Mouse (Mus musculus) stomach, embryonic 14.5 days (tissue): ENCODE data around the gene Ctsk. TPM values are rescaled to one million over a fixed set of nuclear protein-coding genes. Genes with fewer than 3 reads are reported as not detected.

Source experiments
- ATAC-seq: fragments of 200-750 bp; cut with Nextera tagmentation; 2 replicates; pipeline ENCODE4 v1.8.0; 2017; ENCODE audit warnings: low read depth, moderate TSS enrichment; ENCODE audit not compliant: insufficient number of reproducible peaks, insufficient read depth, low FRiP score
- H3K27ac ChIP-seq: fragments of 300-500 bp; sonication (generic); 2 replicates; pipeline ENCODE4 v1.5.1; 2014; ENCODE audit warnings: mild to moderate bottlenecking, low read length, moderate library complexity, mixed read lengths
- H3K27me3 ChIP-seq: fragments of 300-500 bp; sonication (generic); 2 replicates; pipeline ENCODE4 v1.6.1; 2014; ENCODE audit warnings: low read length, control low read depth, mixed read lengths; ENCODE audit not compliant: control insufficient read depth, insufficient read depth
- H3K36me3 ChIP-seq: fragments of 300-500 bp; sonication (generic); 2 replicates; pipeline ENCODE4 v1.6.1; 2014; ENCODE audit warnings: mild to moderate bottlenecking, control low read depth, low read length, moderate library complexity, mixed read lengths; ENCODE audit not compliant: control insufficient read depth, insufficient read depth
- H3K4me1 ChIP-seq: fragments of 300-500 bp; sonication (generic); 2 replicates; pipeline ENCODE4 v1.6.1; 2014; ENCODE audit warnings: low read length, control low read depth, mixed read lengths; ENCODE audit not compliant: control insufficient read depth, insufficient read depth
- H3K4me2 ChIP-seq: fragments of 300-500 bp; sonication (generic); replicated peaks from 2 replicates; pipeline ENCODE4 v1.6.1; 2014; ENCODE audit warnings: low read depth, low read length, control low read depth
- H3K4me3 ChIP-seq: fragments of 300-500 bp; sonication (generic); 2 replicates; pipeline ENCODE4 v1.5.1; 2014; ENCODE audit warnings: low read depth, low read length, control low read depth
- H3K9ac ChIP-seq: fragments of 300-500 bp; sonication (generic); replicated peaks from 2 replicates; pipeline ENCODE4 v1.6.1; 2014; ENCODE audit warnings: low read depth, mild to moderate bottlenecking, control low read depth, low read length, moderate library complexity, mixed read lengths
- H3K9me3 ChIP-seq: fragments of 300-500 bp; sonication (generic); 2 replicates; pipeline ENCODE4 v1.6.1; 2016; ENCODE audit warnings: low read depth, low read length, control low read depth; ENCODE audit not compliant: control insufficient read depth
- WGBS: fragments of 180-500 bp; shearing (Covaris S2); extraction: QIAGEN DNeasy Blood & Tissue Kit; methylation state at CpG from one replicate; pipeline ENCODE4 v1.1.7; 2014; 5-methylcytosine and 5-hydroxymethylcytosine counted together
- polyA plus RNA-seq: library from polyadenylated mRNA; unstranded; fragments of >200 nt; fragmentation: Nextera tagmentation; extraction: Ambion mirVana; gene quantifications from 2 replicates; pipeline ENCODE4 v1.2.1, GENCODE M21; 2014

Gene Ctsk
- polyA plus RNA-seq, 1 experiment from 2014 or later: 13.3 TPM

DNA sequence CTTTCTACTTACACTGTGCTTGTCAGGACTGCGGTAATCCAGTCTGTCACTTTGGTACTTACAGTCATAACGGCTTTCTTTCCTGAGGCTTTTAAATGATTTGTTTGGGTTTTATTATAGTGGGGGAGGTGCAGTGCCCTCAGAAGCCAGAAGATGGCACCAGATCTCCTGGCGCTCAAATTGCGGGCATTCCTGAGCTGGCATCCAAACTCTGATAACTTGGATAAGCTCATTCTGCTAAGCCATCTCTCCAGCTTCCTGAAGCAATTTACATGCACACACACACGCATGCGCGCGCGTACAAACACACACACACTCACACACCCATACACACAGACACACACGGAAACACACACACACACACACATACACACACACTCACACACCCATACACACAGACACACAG is 18.4 kb downstream of the Ctsk start:
- 17% methylated on average over 10 of the region's 10 CpGs for WGBS
- Histone ChIP-seq H3K9ac (no peak overlapping the region), H3K4me1 (no peaks in the 10 kb centered on the region), H3K27me3 (no peaks in the 10 kb centered on the region), H3K27ac (no peak overlapping the region), H3K9me3 (no peaks in the 10 kb centered on the region), H3K36me3 (no peaks in the 10 kb centered on the region), H3K4me3 (no peak overlapping the region), H3K4me2 (no peak overlapping the region)
- peak; percentile 26; the same call in 1 of the 2 replicates for ATAC-seq

DNA sequence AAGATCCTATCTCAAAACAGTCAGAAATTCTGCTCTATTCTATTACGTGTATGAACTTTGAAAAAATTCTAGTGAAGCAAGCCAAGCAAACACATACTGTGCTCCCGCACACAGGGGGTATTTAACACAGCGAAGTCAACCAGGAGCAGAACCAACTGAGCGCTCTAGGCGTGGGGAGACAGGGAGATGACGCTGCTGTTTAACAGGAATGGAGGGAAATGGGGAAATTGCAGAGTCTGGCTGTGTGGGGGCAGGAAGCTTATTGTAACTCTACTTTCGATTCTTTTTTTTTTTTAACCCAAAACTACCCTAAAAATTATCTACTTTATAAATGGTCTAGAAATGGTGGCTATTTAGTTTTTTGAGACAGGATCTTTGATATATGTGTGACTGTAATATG is 19.8 kb downstream of the Ctsk start:
- Histone ChIP-seq H3K4me1 (no peaks in the 10 kb centered on the region), H3K36me3 (no peaks in the 10 kb centered on the region), H3K9ac (no peak overlapping the region), H3K9me3 (no peaks in the 10 kb centered on the region), H3K27ac (no peak overlapping the region), H3K4me3 (no peak overlapping the region), H3K27me3 (no peaks in the 10 kb centered on the region), H3K4me2 (no peak overlapping the region)
- 76% methylated on average over 7 of the region's 7 CpGs for WGBS
- no peak for ATAC-seq

DNA sequence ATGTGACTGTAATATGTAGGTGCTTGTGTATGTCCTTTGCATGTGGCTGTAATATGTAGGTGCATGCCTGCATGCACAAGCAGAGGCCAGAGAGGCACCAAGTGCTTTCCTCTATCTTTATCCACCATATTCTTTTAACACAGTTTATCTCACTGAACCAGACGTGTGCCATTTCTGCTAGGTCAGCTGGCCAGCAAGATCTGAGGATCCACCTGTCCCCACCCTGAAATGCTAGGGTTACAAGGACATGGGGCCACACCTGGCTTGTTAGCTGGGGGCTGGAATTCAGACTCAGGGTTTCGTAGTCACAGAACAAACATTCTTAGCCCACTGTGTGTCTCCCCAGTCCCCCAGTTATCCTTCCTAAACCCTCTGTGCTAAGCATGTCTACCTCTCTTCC is 20.3 kb downstream of the Ctsk start:
- 73% methylated on average over 2 of the region's 2 CpGs for WGBS
- no peaks in the 10 kb centered on the region for H3K4me1 ChIP-seq
- no peak overlapping the region for H3K4me3 ChIP-seq
- peak; percentile 55; the same call in 1 of the 2 replicates for ATAC-seq
- H3K9me3 ChIP-seq: no peaks in the 10 kb centered on the region
- H3K27me3 ChIP-seq: no peaks in the 10 kb centered on the region
- no peaks in the 10 kb centered on the region for H3K36me3 ChIP-seq
- no peak overlapping the region for H3K4me2 ChIP-seq
- H3K9ac ChIP-seq: no peak overlapping the region
- H3K27ac ChIP-seq: no peak overlapping the region

DNA sequence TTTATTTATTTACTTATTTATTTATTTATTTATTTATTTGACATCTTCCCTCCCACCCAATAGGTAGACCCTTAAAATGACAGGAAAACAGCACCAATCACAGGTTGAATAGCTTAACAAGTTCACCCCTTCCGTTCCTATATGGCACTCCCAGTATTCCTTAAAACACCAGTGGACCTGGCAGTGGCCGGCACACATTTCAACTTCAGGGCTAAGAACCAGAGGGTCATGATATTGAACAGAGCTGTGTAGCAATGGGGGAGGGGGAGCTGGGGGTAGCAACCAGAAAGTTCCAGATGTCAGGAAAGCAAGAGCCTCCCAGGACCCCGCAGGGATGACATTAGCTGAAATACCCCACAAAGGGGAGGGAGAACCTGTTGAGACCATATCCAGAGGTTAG is 21.0 kb downstream of the Ctsk start:
- 79% methylated on average over 3 of the region's 3 CpGs for WGBS
- Histone ChIP-seq H3K4me1 (no peaks in the 10 kb centered on the region), H3K36me3 (no peaks in the 10 kb centered on the region), H3K27me3 (no peaks in the 10 kb centered on the region), H3K4me3 (no peak overlapping the region), H3K27ac (no peak overlapping the region), H3K4me2 (no peak overlapping the region), H3K9ac (no peak overlapping the region), H3K9me3 (no peaks in the 10 kb centered on the region)
- ATAC-seq: no peak

DNA sequence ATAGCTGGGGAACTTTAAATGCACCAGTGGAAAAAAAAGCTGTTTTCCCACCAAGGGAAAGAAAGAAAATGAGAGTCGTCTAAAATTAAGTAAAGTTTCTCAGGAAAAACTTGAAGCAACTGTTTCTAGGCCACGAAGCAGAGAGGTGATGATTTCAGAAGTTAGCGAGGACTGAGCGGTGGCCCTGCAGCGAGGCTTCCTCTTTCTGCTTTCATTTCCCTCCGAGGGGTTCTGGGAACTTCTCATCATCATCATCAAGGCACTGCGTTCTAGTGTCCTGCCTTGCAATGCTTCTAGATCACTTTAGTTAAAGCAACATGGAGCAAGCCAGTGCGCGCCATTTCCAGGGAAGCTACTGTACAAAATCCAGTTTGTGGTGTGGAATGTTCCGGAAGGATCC is 22.1 kb downstream of the Ctsk start:
- Histone ChIP-seq H3K4me3 (no peak overlapping the region), H3K9ac (no peak overlapping the region), H3K4me1 (no peaks in the 10 kb centered on the region), H3K27ac (no peak overlapping the region), H3K9me3 (no peaks in the 10 kb centered on the region), H3K4me2 (no peak overlapping the region), H3K27me3 (no peaks in the 10 kb centered on the region), H3K36me3 (no peaks in the 10 kb centered on the region)
- 90% methylated on average over 10 of the region's 10 CpGs for WGBS
- no peak for ATAC-seq

DNA sequence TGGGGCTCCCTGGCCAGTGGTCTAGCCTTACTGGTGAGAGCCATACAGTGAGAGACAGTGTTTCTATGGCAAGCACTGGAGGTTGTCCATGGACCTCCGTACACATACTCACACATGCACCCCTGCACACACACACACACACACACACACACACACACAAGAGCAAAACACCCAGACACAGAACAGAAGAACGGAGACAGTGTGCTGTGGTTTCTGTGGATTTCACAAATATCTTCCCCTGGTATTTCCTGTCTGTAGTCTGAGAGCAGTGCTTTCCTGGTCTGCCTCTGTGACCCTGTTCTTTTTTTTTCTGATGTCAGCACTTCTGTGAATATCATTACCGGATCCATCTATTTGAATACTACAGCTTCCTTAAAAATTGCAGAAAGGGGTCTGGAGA is 24.6 kb downstream of the Ctsk start:
- Histone ChIP-seq H3K4me2 (no peak overlapping the region), H3K4me1 (no peaks in the 10 kb centered on the region), H3K27me3 (no peaks in the 10 kb centered on the region), H3K4me3 (no peak overlapping the region), H3K27ac (peak overlapping the region; percentile 2; the same call in 1 of the 2 replicates), H3K9ac (no peak overlapping the region), H3K9me3 (no peaks in the 10 kb centered on the region), H3K36me3 (no peaks in the 10 kb centered on the region)
- 0 out of 2 replicates have a peak, but pooled peaks have one; percentile 37 for ATAC-seq
- WGBS: 54% methylated on average over 3 of the region's 3 CpGs

DNA sequence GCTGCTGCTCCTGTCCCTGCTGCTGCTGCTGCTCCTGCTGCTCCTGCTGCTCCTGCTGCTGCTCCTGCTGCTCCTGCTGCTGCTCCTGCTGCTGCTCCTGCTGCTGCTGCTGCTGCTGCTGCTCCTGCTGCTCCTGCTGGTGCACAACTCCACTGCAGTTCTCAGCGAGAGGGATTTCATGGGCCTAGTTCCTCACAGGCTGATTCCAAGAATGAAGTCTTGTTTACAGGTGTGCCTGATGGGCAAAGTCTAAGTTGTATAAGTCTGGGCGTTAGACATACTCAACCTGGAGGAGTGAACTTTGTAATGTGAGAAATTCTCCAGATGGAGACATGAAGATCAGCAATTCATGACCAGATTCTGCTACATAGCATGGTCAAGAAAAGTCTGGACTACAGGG is 25.6 kb downstream of the Ctsk start:
- Histone ChIP-seq H3K27ac (no peak overlapping the region), H3K4me2 (no peak overlapping the region), H3K4me3 (no peak overlapping the region), H3K9me3 (no peaks in the 10 kb centered on the region), H3K4me1 (no peaks in the 10 kb centered on the region), H3K9ac (no peak overlapping the region), H3K36me3 (no peaks in the 10 kb centered on the region), H3K27me3 (no peaks in the 10 kb centered on the region)
- no peak for ATAC-seq
- 46% methylated on average over 2 of the region's 2 CpGs for WGBS

DNA sequence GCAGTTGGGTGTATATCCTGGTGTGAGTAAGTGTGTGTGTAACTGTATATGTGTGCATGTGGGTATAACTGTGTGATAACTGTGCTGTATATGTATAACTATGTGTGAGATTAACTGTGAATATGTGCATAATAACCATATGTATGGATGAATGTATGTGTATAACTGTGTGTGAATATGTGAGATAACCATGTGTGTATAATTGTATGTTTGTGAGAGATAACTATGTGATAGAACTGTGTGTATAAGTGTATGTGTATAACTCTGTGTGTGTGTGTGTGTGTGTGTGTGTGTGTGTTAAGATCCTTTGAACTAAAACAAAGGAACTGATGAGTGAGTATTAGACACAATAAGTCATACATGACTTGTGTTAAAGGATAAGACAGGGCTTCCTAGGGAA is 27.1 kb downstream of the Ctsk start:
- Histone ChIP-seq H3K4me2 (no peak overlapping the region), H3K36me3 (no peaks in the 10 kb centered on the region), H3K9me3 (no peaks in the 10 kb centered on the region), H3K27me3 (no peaks in the 10 kb centered on the region), H3K4me1 (no peaks in the 10 kb centered on the region), H3K27ac (no peak overlapping the region), H3K9ac (no peak overlapping the region), H3K4me3 (no peak overlapping the region)
- no peak for ATAC-seq

DNA sequence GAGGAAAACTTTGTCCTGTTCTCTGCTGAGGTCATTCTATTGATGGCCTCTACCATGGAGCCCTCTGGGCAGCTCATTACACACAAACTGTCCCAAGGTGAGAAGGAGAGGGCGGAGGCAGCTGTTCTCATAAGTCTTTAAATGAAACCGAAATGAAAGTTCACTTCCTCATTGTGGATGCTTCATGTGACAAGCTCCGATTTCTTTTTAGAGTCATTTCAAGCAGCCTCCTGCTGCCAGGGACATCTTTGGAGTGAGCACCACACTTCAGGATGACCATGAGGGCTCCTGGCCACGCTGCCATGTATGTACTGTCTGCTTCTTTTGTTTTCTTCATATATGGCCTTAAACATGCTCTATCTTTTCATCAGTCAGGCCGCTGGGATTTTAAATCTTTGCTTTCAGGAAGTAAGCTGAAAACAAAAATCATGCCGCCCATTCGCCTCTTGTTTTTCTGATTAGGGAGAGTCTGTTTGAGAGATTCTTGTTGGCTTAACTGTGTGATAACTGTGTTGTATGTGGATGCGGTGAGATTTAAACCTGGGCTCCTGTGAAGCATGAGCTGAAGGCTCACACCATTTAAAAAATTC is 27.7 kb downstream of the Ctsk start, which contains the start of gene Ctss:
Gene Ctss (plus strand): TSS at position 165 of the 590 bp plus-strand sequence.
- 87% methylated on average over 8 of the region's 8 CpGs for WGBS

More for the DNA sequence above, 27.7 kb downstream of the Ctsk start, which contains the start of gene Ctss:
- ATAC-seq: no peak
- Histone ChIP-seq H3K9ac (no peak within 1 kb of the TSS), H3K27ac (no peak within 1 kb of the TSS), H3K27me3 (no peaks in the 10 kb centered on the region), H3K4me2 (no peak within 1 kb of the TSS), H3K4me3 (no peak within 1 kb of the TSS), H3K4me1 (no peaks in the 10 kb centered on the region), H3K36me3 (no peaks in the 10 kb centered on the region), H3K9me3 (no peaks in the 10 kb centered on the region)
